Mouse (Mus musculus) retina, adult 2 months (tissue): Measurements from ENCODE around the gene Nfrkb.

ENCODE experiments used
- DNase-seq: peaks from one replicate; pipeline ENCODE4 v3.0.0-alpha.2; 2012; ENCODE audit warnings: low read depth, low spot score

Gene Nfrkb

DNA sequence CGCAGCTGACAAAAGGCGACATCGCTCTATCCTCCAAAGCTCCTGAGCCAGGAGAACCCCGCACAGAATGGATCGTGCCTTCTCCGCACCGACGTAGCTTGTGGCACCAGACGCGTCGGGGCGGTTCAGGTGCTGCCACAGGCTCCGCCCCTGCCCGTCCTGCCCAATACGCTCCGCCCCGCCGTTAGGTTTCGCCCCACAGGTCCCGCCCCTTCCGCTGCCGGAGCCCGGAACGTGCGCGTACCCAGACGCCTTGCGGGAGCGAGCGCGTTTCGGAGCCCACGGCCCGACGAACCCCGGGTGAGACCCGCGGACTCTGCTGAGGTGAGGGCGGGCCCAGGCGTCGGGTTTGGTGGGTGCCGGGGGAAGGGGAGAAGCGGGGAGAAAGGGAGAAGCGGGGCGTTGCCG lies at the start of gene Nfrkb:
TSS of gene Nfrkb (plus strand) at position 246 of the 408 bp plus-strand sequence.
- peak; percentile 81 for DNase-seq

DNA sequence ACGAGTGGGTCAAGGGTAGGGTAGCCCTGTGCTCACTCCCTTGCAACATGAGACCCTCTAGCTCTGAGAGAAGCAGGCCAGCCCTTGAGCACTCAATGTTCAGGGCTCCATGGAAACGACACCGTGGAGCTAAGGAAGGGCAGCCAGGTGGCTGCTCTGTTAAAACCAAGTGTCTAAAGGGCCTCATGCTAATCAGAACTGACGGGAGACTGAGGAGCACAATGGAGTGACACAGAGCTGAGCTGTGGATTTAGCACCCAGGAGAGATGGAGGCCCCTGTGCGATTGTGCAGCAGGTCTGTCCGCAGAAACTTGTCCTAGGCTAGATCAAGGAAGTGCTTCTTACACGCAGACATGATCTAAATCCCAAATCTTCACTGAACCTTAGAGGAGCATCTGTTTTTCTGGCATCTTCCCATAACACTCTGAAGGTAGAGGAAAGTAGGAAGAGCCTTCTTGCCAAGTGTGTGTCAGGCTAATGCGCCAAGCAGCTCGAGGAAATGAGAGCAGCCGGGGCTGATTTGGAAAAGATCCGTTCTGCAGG lies 41.6 kb upstream of the Nfrkb start:
- DNase-seq: no peak

GRCm38 (mm10) chr9:31346575-31347080 lies 39.4 kb upstream of the Nfrkb start:
- DNase-seq: no peak

DNA sequence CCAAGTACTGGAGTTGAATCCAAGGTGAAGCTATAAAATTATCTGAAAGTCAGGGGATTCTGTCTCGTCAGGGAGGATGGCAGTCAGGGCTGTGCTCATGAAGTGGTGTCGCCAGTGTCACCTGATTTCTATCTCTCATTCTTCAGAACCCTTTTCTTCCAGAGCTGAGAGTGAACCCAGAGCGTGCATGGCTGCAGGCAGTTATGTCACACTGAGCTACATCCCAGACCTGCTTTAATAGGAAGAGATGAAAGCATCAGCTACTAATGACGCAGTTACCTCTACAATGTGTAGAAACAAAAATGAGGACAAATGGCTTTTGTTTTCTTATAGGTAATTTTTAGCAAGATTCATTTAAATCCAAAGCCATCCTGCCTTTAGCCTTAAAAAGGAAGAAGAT lies 37.5 kb upstream of the Nfrkb start:
- DNase-seq: no peak

DNA sequence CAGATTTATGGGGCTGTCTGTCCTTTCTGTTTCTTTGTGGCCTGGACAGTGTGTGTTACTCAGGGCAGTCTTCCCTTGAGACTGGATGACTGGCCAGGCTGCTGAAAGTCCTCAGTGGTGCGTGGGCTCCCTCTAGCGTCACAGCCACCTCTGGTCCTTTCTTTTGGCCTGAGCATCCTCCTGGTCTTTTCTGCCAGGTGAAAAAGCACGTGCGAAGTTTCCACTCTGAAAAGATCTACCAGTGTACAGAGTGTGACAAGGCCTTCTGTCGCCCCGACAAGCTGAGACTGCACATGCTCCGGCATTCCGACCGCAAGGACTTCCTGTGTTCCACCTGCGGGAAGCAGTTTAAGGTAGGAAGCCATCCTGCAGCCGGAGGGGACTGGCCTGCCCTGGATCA lies 37.1 kb upstream of the Nfrkb start:
- DNase-seq: peak; percentile 54

- no peak for DNase-seq
Measured at GRCm38 (mm10) chr9:31352716-31353115, 33.3 kb upstream of the Nfrkb start.

GRCm38 (mm10) chr9:31353518-31353917 lies 32.5 kb upstream of the Nfrkb start:
- no peak for DNase-seq

GRCm38 (mm10) chr9:31354051-31354450 lies 31.9 kb upstream of the Nfrkb start:
- DNase-seq: no peak

GRCm38 (mm10) chr9:31363698-31364609 lies 22.0 kb upstream of the Nfrkb start:
- DNase-seq: no peak

DNA sequence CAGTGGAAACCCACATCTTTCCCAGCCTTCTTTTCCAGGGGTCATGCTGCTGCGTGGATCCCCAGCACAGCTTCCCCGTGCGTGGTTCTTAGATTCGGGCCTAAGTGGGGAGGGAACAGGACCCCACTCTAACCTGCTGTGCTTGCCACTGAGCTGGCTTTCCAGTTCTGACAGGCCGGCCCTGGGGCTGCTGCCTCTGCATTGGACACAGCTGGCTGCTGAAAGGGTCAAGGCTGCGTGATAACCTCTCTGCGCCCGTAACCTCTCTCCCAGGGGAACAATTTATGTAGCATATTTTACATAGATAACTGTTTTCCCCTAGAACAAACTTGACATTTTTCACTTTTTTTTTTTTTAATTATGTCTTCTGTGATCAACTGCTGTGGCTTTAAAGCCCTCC lies 20.9 kb upstream of the Nfrkb start:
- DNase-seq: no peak

- no peak for DNase-seq
Measured at GRCm38 (mm10) chr9:31371740-31372139, 14.3 kb upstream of the Nfrkb start.

DNA sequence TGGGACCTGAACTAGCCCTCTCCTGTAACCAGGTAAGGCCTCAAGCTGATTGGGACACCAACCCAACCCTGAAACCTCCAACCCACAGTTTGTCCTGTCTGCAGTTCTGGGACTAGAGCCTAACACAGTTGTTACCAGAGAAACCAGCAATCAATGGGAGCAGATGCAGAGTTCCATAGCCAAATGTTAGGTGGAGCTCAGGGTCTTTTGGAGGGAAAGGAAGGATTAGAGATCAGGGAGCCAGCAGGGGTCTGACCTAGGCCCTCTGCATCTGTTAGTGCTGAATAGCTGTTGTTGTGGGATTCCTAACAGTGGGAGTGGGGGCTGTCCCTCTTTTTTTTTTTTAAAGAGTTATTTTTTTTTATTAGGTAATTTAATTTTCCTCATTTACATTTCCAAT lies 9.3 kb upstream of the Nfrkb start:
- DNase-seq: no peak

- DNase-seq: no peak
Measured at GRCm38 (mm10) chr9:31384786-31385499, 1.0 kb upstream of the Nfrkb start.

GRCm38 (mm10) chr9:31385500-31385869 lies 507 bp upstream of the Nfrkb start:
- no peak for DNase-seq

- no peak for DNase-seq
Measured at GRCm38 (mm10) chr9:31386368-31387180, 582 bp downstream of the Nfrkb start.

GRCm38 (mm10) chr9:31387206-31387605 lies 1.2 kb downstream of the Nfrkb start:
- no peak for DNase-seq

GRCm38 (mm10) chr9:31400441-31400840 lies 14.4 kb downstream of the Nfrkb start:
- no peak for DNase-seq

GRCm38 (mm10) chr9:31404311-31404710 lies 18.3 kb downstream of the Nfrkb start:
- DNase-seq: no peak

- no peak for DNase-seq
Measured at GRCm38 (mm10) chr9:31405217-31405616, 19.2 kb downstream of the Nfrkb start.

DNA sequence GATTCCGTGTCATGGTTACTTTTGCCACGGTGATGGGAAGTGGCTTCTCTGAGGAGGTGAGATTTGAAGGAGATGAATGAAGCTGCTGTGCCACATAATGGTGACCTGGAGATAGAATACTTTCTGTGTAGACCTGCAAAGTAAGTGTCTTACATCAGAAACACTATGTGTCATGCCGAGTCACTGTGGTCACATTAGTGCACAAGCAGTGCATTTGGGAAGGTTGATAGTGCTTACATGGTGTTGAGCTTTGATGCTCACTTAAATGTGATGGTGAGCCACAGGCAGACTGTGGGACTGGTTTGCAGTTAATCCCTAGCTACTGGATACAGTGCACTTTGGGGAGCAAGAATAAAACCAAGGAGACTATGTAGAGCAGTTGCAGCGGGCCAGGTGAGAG lies 26.2 kb downstream of the Nfrkb start:
- no peak for DNase-seq

DNA sequence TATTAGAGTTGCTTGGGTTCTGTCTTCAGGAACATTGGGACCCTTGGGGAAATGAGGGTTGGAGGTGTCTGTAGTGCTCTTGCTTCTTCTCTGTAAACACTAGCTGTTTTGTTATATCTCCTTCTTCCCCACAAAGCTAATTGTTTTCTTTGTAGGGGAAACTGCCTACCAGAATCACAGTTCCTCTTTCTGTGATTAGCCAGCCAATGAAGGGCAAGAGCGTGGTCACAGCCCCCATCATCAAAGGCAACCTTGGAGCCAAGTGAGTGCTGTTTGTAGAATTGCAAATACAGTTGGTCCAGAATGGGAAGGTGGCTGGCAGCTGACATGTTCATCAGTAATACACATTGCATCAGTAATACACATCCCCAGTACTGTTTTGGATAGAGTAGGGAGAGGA lies 32.8 kb downstream of the Nfrkb start:
- DNase-seq: no peak

- DNase-seq: no peak
Measured at GRCm38 (mm10) chr9:31422143-31422542, 36.2 kb downstream of the Nfrkb start.
